Mouse (Mus musculus) neural tube, embryonic 14.5 days (tissue): ENCODE data around the gene Cachd1. TPM values are rescaled to one million over a fixed set of nuclear protein-coding genes. Genes with fewer than 3 reads are reported as not detected.

Experiments used
- ATAC-seq: fragments of 200-750 bp; cut with Nextera tagmentation; 2 replicates; pipeline ENCODE4 v1.8.0; 2017; ENCODE audit warnings: low read depth, mild to moderate bottlenecking, moderate TSS enrichment, moderate library complexity
- H3K27ac ChIP-seq: fragments of 300-500 bp; sonication (generic); 2 replicates; pipeline ENCODE4 v1.5.1; 2014; ENCODE audit warnings: low read depth, mild to moderate bottlenecking, control low read depth, low read length, moderate library complexity, mixed read lengths
- H3K27me3 ChIP-seq: fragments of 300-500 bp; sonication (generic); 2 replicates; pipeline ENCODE4 v1.6.1; 2014; ENCODE audit warnings: low read length; ENCODE audit not compliant: control insufficient read depth, insufficient read depth
- H3K36me3 ChIP-seq: fragments of 300-500 bp; sonication (generic); 2 replicates; pipeline ENCODE4 v1.6.1; 2014; ENCODE audit warnings: low read length, mixed read lengths; ENCODE audit not compliant: control insufficient read depth, insufficient read depth
- H3K4me1 ChIP-seq: fragments of 300-500 bp; sonication (generic); 2 replicates; pipeline ENCODE4 v1.6.1; 2014; ENCODE audit warnings: low read length; ENCODE audit not compliant: control insufficient read depth, insufficient read depth
- H3K4me2 ChIP-seq: fragments of 300-500 bp; sonication (generic); 2 replicates; pipeline ENCODE4 v1.6.1; 2014; ENCODE audit warnings: mild to moderate bottlenecking, low read depth, low read length, control low read depth
- H3K4me3 ChIP-seq: fragments of 300-500 bp; sonication (generic); 2 replicates; pipeline ENCODE4 v1.5.1; 2014; ENCODE audit warnings: low read depth, low read length, control low read depth, mixed read lengths
- H3K9ac ChIP-seq: fragments of 300-500 bp; sonication (generic); replicated peaks from 2 replicates; pipeline ENCODE4 v1.6.1; 2014; ENCODE audit warnings: low read depth, mild to moderate bottlenecking, control low read depth, low read length, mixed read lengths
- H3K9me3 ChIP-seq: fragments of 300-500 bp; sonication (generic); 2 replicates; pipeline ENCODE4 v1.6.1; 2016; ENCODE audit warnings: low read length; ENCODE audit not compliant: control insufficient read depth
- WGBS: fragments of 180-500 bp; shearing (Covaris S2); extraction: QIAGEN DNeasy Blood & Tissue Kit; methylation state at CpG from one replicate; pipeline ENCODE4 v1.1.7; 2014; 5-methylcytosine and 5-hydroxymethylcytosine counted together
- polyA plus RNA-seq: library from polyadenylated mRNA; unstranded; fragments of >200 nt; fragmentation: Nextera tagmentation; extraction: Ambion mirVana; gene quantifications from 2 replicates; pipeline ENCODE4 v1.2.1, GENCODE M21; 2014

The Cachd1 gene
- polyA plus RNA-seq, 1 experiment from 2014 or later, result 15.3 TPM

DNA sequence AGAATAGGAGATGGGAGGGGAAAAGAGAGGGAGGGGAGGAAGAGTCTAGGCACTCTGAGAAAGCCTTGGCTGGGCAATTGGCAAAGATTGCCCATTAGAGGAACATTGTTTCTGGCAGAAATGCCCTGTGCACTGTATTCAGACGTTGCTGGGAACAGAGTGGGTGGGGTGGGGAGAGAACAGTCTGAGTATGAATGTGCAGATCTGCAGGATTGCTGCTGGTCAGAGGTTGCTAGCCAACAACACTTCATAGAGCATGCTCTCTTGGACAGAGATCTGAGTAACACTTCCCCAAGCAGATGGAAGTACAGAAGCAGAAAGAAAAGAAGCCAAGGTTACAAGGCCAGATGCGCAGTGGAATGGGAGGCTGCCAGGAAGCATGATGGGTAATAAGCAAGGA is 285.7 kb downstream of the Cachd1 start:
- H3K4me1 ChIP-seq, result no peaks in the 10 kb centered on the region
- H3K27ac ChIP-seq, result no peak overlapping the region
- no peak overlapping the region for H3K9ac ChIP-seq
- H3K36me3 ChIP-seq, result no peaks in the 10 kb centered on the region
- ATAC-seq, result no peak
- H3K27me3 ChIP-seq, result no peaks in the 10 kb centered on the region
- H3K4me2 ChIP-seq, result no peak overlapping the region
- no peaks in the 10 kb centered on the region for H3K9me3 ChIP-seq
- WGBS, result 67% methylated on average over 2 of the region's 2 CpGs
- H3K4me3 ChIP-seq, result no peak overlapping the region

DNA sequence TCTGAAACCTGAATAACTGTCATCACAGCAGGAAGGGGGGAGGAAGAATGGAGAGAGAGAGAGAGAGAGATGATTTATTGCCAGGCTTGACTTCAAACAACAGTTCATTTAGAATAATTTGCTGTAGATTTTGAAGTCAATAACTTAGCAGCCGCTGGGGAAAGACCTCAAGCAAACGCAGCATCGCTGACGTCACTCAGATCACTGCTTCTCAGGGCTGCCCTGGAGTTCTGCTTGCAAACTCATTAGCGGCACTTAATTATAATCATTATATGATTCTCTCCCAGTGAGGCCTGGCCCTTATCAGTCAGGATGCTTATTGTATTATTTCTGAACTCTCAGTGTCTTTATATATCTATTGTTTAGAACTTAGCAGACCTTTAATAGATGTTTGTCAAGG is 289.9 kb downstream of the Cachd1 start:
- no peak overlapping the region for H3K4me3 ChIP-seq
- no peaks in the 10 kb centered on the region; the same call in 1 of the 2 replicates for H3K4me1 ChIP-seq
- WGBS, result 43% methylated on average over 5 of the region's 5 CpGs
- peaks cover 3% of the 10 kb centered on the region; the same call in 1 of the 2 replicates for H3K27me3 ChIP-seq
- H3K27ac ChIP-seq, result no peak overlapping the region
- H3K4me2 ChIP-seq, result no peak overlapping the region
- ATAC-seq, result no peak
- H3K36me3 ChIP-seq, result no peaks in the 10 kb centered on the region
- no peak overlapping the region for H3K9ac ChIP-seq
- H3K9me3 ChIP-seq, result no peaks in the 10 kb centered on the region

GRCm38 (mm10) chr4:101068786-101069153 is 292.3 kb downstream of the Cachd1 start, which contains the start of gene Raver2:
Raver2 (plus strand) TSS chr4:101068983.
- H3K27ac ChIP-seq, result no peak within 1 kb of the TSS; the same call in 1 of the 2 replicates

DNA sequence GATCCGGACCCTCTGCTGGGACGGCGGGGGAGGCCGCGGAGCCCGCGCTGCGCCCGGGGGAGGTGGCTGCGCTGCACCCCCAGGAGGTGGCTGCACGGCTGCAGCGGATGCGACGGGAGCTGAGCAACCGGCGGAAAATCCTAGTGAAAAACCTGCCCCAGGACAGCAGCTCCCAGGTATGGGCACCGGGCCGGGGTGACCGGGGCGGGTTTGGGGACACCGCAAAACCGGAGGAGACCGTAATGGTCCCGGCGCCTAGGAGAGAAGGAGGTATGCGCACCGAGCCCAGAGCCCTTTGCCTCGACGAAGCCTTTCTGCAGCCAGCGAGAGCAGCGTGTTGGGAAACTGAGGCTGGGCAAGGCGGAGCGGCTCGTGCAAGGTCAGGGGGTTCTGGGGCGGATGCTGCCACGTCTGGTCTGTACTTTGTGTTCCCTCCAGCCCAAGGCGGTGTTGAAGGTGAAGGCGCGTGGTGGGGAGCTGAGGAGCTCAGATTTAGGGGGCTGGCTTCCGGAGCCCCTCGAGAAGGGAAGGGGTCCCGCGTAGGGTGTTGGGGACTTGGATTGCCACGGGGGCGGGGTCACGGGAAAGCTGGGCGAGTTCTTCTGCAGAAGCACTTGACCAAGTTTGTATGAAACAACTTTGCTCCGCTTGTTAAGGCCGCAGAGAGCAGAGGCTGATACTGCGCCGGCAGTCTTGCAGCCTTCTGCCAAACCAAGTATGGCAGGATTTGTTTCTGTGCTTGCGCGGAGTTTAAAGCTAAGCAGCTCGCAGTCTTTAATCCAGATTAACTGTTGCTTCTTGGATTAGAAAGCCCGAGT is 292.9 kb downstream of the Cachd1 start:
- peak; percentile 72 for ATAC-seq
- peak overlapping the region; percentile 95 for H3K4me2 ChIP-seq
- H3K4me3 ChIP-seq, result peak overlapping the region; percentile 75
- no peaks in the 10 kb centered on the region for H3K36me3 ChIP-seq
- no peaks in the 10 kb centered on the region; the same call in 1 of the 2 replicates for H3K4me1 ChIP-seq
- H3K27me3 ChIP-seq, result peaks cover 3% of the 10 kb centered on the region; the same call in 1 of the 2 replicates
- H3K9ac ChIP-seq, result peak overlapping the region; percentile 72
- WGBS, result under 1% methylated on average over 55 of the region's 55 CpGs
- H3K9me3 ChIP-seq, result no peaks in the 10 kb centered on the region
- H3K27ac ChIP-seq, result no peak overlapping the region; the same call in 1 of the 2 replicates

More at GRCm38 (mm10) chr4:101068786-101069153, 292.3 kb downstream of the Cachd1 start, which contains the start of gene Raver2:
- Histone ChIP-seq H3K4me3 (peak within 1 kb of the TSS; percentile 75), H3K27me3 (peaks cover 3% of the 10 kb centered on the region; the same call in 1 of the 2 replicates), H3K4me2 (peak within 1 kb of the TSS; percentile 95), H3K4me1 (no peaks in the 10 kb centered on the region; the same call in 1 of the 2 replicates), H3K9me3 (no peaks in the 10 kb centered on the region), H3K9ac (peak within 1 kb of the TSS; percentile 72), H3K36me3 (no peaks in the 10 kb centered on the region)
- 1% methylated on average over 47 of the region's 54 CpGs for WGBS
- peak; percentile 85 for ATAC-seq

GRCm38 (mm10) chr4:101071570-101071969 is 295.1 kb downstream of the Cachd1 start:
- Histone ChIP-seq H3K9ac (no peak overlapping the region), H3K27me3 (peaks cover 3% of the 10 kb centered on the region; the same call in 1 of the 2 replicates), H3K9me3 (no peaks in the 10 kb centered on the region), H3K4me1 (no peaks in the 10 kb centered on the region; the same call in 1 of the 2 replicates), H3K4me2 (no peak overlapping the region), H3K4me3 (no peak overlapping the region), H3K36me3 (no peaks in the 10 kb centered on the region), H3K27ac (no peak overlapping the region)
- 88% methylated on average over 4 of the region's 4 CpGs for WGBS
- no peak for ATAC-seq

GRCm38 (mm10) chr4:101076425-101076824 is 299.9 kb downstream of the Cachd1 start:
- H3K4me2 ChIP-seq, result no peak overlapping the region
- 80% methylated on average over 3 of the region's 3 CpGs for WGBS
- H3K4me1 ChIP-seq, result no peaks in the 10 kb centered on the region
- no peaks in the 10 kb centered on the region for H3K27me3 ChIP-seq
- no peak overlapping the region for H3K9ac ChIP-seq
- ATAC-seq, result no peak
- no peaks in the 10 kb centered on the region for H3K9me3 ChIP-seq
- H3K27ac ChIP-seq, result no peak overlapping the region
- H3K4me3 ChIP-seq, result no peak overlapping the region
- no peaks in the 10 kb centered on the region for H3K36me3 ChIP-seq

Other genes with a start within 250 kb of the Cachd1 start
- not detected in 2 replicates for gene Gm10577, start 244.0 kb downstream of the Cachd1 start, polyA plus RNA-seq